Comparison of ENCODE assay signal across 16 mouse cellular contexts in the genomic region with DNA sequence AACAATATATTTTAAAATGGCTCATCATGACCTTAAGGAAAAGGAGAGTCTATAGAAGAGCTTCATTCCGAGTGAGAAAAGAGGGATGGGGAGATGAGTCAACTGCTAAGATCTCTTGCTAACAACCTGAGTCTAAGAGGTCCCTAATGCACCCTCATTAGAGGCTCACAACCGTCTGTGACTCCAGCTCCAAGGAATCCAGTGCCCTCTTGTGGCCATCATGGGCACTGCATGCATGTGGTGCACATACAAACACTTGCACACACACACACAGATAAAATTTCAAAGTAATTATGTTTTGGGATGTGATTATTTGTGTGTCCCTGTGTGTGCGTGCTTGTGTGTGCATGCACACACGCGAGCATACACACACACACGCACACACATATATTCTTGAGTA. TPM values are rescaled to one million over a fixed set of nuclear protein-coding genes. Genes with fewer than 3 reads are reported as not detected.
DNase-seq lines count a peak whose midpoint lies in the region; ATAC-seq and TF ChIP-seq lines count a peak whose summit lies in the region.
"Had no signal": no experiment of that assay in that cellular context is flagged by ENCODE, and none has a peak within 500 bp of the region (broad histone marks: within the 10 kb centered on the region; RNA-seq: fewer than 3 reads in every experiment).

No protein-coding gene starts in this region.

- H3K36me3 ChIP-seq in forebrain, postnatal 0 days (ENCODE audit: insufficient read depth), result no peaks in the 10 kb centered on the region
- no peaks in the 10 kb centered on the region for H3K36me3 ChIP-seq in forebrain, embryonic 15.5 days
- no peaks in the 10 kb centered on the region for H3K36me3 ChIP-seq in lung, postnatal 0 days (ENCODE audit: insufficient read depth, low read length)
- no peaks in the 10 kb centered on the region for H3K36me3 ChIP-seq in ES-Bruce4 (ENCODE audit: control insufficient read depth, insufficient read depth, low read length, poor library complexity, severe bottlenecking)
- H3K36me3 ChIP-seq: heart, embryonic 12.5 days; hindbrain, embryonic 13.5 days had no signal

- H3K4me3 ChIP-seq in forebrain, postnatal 0 days (ENCODE audit: low read depth, low read length), result no peak overlapping the region
- H3K4me3 ChIP-seq in forebrain, embryonic 15.5 days, result no peak overlapping the region
- H3K4me3 ChIP-seq in lung, postnatal 0 days (ENCODE audit: low read depth, low read length), result no peak overlapping the region
- no peak overlapping the region for H3K4me3 ChIP-seq in lung, adult 2 months (replicated peaks; ENCODE audit: extremely low read depth, low read depth, low read length)
- no peak overlapping the region for H3K4me3 ChIP-seq in ES-Bruce4 (ENCODE audit: low read depth, low read length)
- H3K4me3 ChIP-seq in cortical plate, adult 2 months (ENCODE audit: insufficient read depth, low read length), result no peak overlapping the region
- H3K4me3 ChIP-seq: heart, embryonic 12.5 days; hindbrain, embryonic 13.5 days had no signal

- no peaks in the 10 kb centered on the region for H3K27me3 ChIP-seq in forebrain, postnatal 0 days (ENCODE audit: insufficient read depth, low read length)
- no peaks in the 10 kb centered on the region for H3K27me3 ChIP-seq in forebrain, embryonic 15.5 days
- no peaks in the 10 kb centered on the region for H3K27me3 ChIP-seq in lung, postnatal 0 days (replicated peaks; ENCODE audit: insufficient read depth, low read length)
- no peaks in the 10 kb centered on the region for H3K27me3 ChIP-seq in ES-Bruce4 (ENCODE audit: control insufficient read depth, insufficient read depth, low read length, poor library complexity, severe bottlenecking)
- H3K27me3 ChIP-seq: heart, embryonic 12.5 days; hindbrain, embryonic 13.5 days had no signal

- no peak for DNase-seq in forebrain, postnatal 0 days
- no peak for DNase-seq in lung, postnatal 0 days (ENCODE audit: low spot score)
- no peak for DNase-seq in lung, adult 2 months
- no peak for DNase-seq in cerebellum, adult 8-10 months
- DNase-seq: adrenal gland, adult 8-10 months; cerebellum, adult 18-20 months; left cerebral cortex, postnatal 4 days; lung, postnatal 10 days; right cerebral cortex, postnatal 4 days; thymus, postnatal 36 days had no signal

- H3K4me1 ChIP-seq in forebrain, postnatal 0 days (ENCODE audit: insufficient read depth), result no peaks in the 10 kb centered on the region
- no peaks in the 10 kb centered on the region for H3K4me1 ChIP-seq in forebrain, embryonic 15.5 days
- H3K4me1 ChIP-seq in lung, postnatal 0 days (ENCODE audit: insufficient read depth, low read depth, low read length), result no peaks in the 10 kb centered on the region
- H3K4me1 ChIP-seq in lung, adult 2 months (ENCODE audit: control insufficient read depth, insufficient read depth, low read length), result no peaks in the 10 kb centered on the region
- no peaks in the 10 kb centered on the region for H3K4me1 ChIP-seq in ES-Bruce4 (ENCODE audit: control insufficient read depth, insufficient read depth, low read length)
- H3K4me1 ChIP-seq in cortical plate, adult 2 months (ENCODE audit: control insufficient read depth, insufficient read depth, low read length), result no peaks in the 10 kb centered on the region
- H3K4me1 ChIP-seq: heart, embryonic 12.5 days; hindbrain, embryonic 13.5 days had no signal

- no peak for ATAC-seq in forebrain, postnatal 0 days
- ATAC-seq in forebrain, embryonic 15.5 days (replicated peaks), result no peak
- ATAC-seq in lung, postnatal 0 days, result no peak
- ATAC-seq in inflammation-experienced regulatory T-cells, adult 6 months, result no peak

- no peak overlapping the region for H3K27ac ChIP-seq in forebrain, postnatal 0 days (ENCODE audit: low read depth, low read length)
- H3K27ac ChIP-seq in forebrain, embryonic 15.5 days (replicated peaks), result no peak overlapping the region
- no peak overlapping the region for H3K27ac ChIP-seq in lung, postnatal 0 days (ENCODE audit: low read length)
- no peak overlapping the region for H3K27ac ChIP-seq in ES-Bruce4 (ENCODE audit: insufficient read depth, low read length)
- no peak overlapping the region for H3K27ac ChIP-seq in cortical plate, adult 2 months (ENCODE audit: insufficient read depth, low read length)
- H3K27ac ChIP-seq: hindbrain, embryonic 13.5 days had no signal

- peak; percentile 43 for TF ChIP-seq CTCF in forebrain, postnatal 0 days (IDR thresholded peaks at IDR 0.05; ENCODE audit: low read depth)
- peak; percentile 40 for TF ChIP-seq CTCF in lung, postnatal 0 days (IDR thresholded peaks at IDR 0.05)
- TF ChIP-seq CTCF in lung, adult 2 months (IDR thresholded peaks at IDR 0.05; ENCODE audit: insufficient read depth, low read length), result no peak
- peak; percentile 57 for TF ChIP-seq CTCF in ES-Bruce4 (IDR thresholded peaks at IDR 0.05; ENCODE audit: low read depth, low read length)
- TF ChIP-seq CTCF in cortical plate, adult 2 months (IDR thresholded peaks at IDR 0.05; ENCODE audit: extremely low read depth, insufficient read depth, low read length), result 0 out of 2 replicates have a peak, but pooled peaks have one; percentile 5

- no peak for TF ChIP-seq EP300 in lung, postnatal 0 days (IDR thresholded peaks at IDR 0.05)
- TF ChIP-seq EP300 in ES-Bruce4 (IDR thresholded peaks at IDR 0.05; ENCODE audit: insufficient read depth, low read depth, low read length), result no peak

- no peaks in the 10 kb centered on the region for H3K9me3 ChIP-seq in forebrain, postnatal 0 days (ENCODE audit: low read length)
- H3K9me3 ChIP-seq in forebrain, embryonic 15.5 days, result no peaks in the 10 kb centered on the region
- H3K9me3 ChIP-seq in lung, postnatal 0 days (ENCODE audit: low read length), result no peaks in the 10 kb centered on the region
- no peaks in the 10 kb centered on the region for H3K9me3 ChIP-seq in ES-Bruce4 (replicated peaks; ENCODE audit: control insufficient read depth, insufficient read depth, low read length, poor library complexity, severe bottlenecking)
- H3K9me3 ChIP-seq: hindbrain, embryonic 13.5 days had no signal

- TF ChIP-seq POLR2A in lung, adult 2 months (IDR thresholded peaks at IDR 0.05; ENCODE audit: borderline replicate concordance, extremely low read depth, low read depth, low read length), result no peak
- no peak for TF ChIP-seq POLR2A in ES-Bruce4 (IDR thresholded peaks at IDR 0.05; ENCODE audit: insufficient read depth, low read length)
- TF ChIP-seq POLR2A in cortical plate, adult 2 months (IDR thresholded peaks at IDR 0.05; ENCODE audit: extremely low read depth, insufficient read depth, low read length), result no peak

- H3K9ac ChIP-seq in forebrain, postnatal 0 days, result no peak overlapping the region
- H3K9ac ChIP-seq in forebrain, embryonic 15.5 days (replicated peaks), result no peak overlapping the region
- H3K9ac ChIP-seq in lung, postnatal 0 days (replicated peaks; ENCODE audit: low read depth), result no peak overlapping the region
- H3K9ac ChIP-seq in ES-Bruce4 (ENCODE audit: low read depth, poor library complexity, severe bottlenecking), result no peak overlapping the region
- H3K9ac ChIP-seq: heart, embryonic 12.5 days; hindbrain, embryonic 13.5 days had no signal

- H3K4me2 ChIP-seq in forebrain, postnatal 0 days (ENCODE audit: low read depth), result no peak overlapping the region
- no peak overlapping the region for H3K4me2 ChIP-seq in forebrain, embryonic 15.5 days (replicated peaks)
- no peak overlapping the region for H3K4me2 ChIP-seq in lung, postnatal 0 days (replicated peaks; ENCODE audit: low read depth, low read length)
- H3K4me2 ChIP-seq: heart, embryonic 12.5 days; hindbrain, embryonic 13.5 days had no signal

- 87% methylated on average over 6 of the region's 6 CpGs for WGBS in forebrain, postnatal 0 days
- WGBS in forebrain, embryonic 15.5 days, result 82% methylated on average over 6 of the region's 6 CpGs
- WGBS in lung, postnatal 0 days, result 82% methylated on average over 6 of the region's 6 CpGs
- WGBS in lung, adult 2 months, result 79% methylated on average over 6 of the region's 6 CpGs

RNA-seq across cellular contexts. Expression of a gene that starts 12.2 kb away (rescaled TPM):
- total RNA-seq in forebrain, postnatal 0 days (2014; rRNA removed), result 91.2 and 101 TPM in 2 replicates
- polyA plus RNA-seq in forebrain, postnatal 0 days (2015; fragmentation: Nextera tagmentation; extraction: Ambion mirVana), result 26.7 and 28.3 TPM in 2 replicates
- polyA plus RNA-seq in forebrain, embryonic 15.5 days (2015; fragmentation: Nextera tagmentation; extraction: Ambion mirVana), result 5.4 and 16.7 TPM in 2 replicates
- polyA plus RNA-seq in lung, postnatal 0 days (2015; fragmentation: Nextera tagmentation; extraction: Ambion mirVana), result 3.0 and 4.3 TPM in 2 replicates
- 5.2 and 8.1 TPM in 2 replicates for polyA plus RNA-seq in lung, adult 2 months (2012; rRNA removed)
- 17.2 and 17.3 TPM in 2 replicates for polyA plus RNA-seq in ES-Bruce4 (2011; ENCODE audit: insufficient read depth, insufficient read length, low read depth, missing spikeins)
- polyA plus RNA-seq in cortical plate, adult 2 months (2012; rRNA removed), result 49.2 and 52.2 TPM in 2 replicates
- polyA plus RNA-seq in inflammation-experienced regulatory T-cells, adult 6 months (2017; shearing (Covaris generic)), result under 1 TPM; 0.25 to 0.84 (median 0.81) TPM

RNA-seq across cellular contexts. Expression of a gene that starts 22.1 kb away (rescaled TPM):
- total RNA-seq in forebrain, postnatal 0 days (2014; rRNA removed), result 44.0 and 45.1 TPM in 2 replicates
- polyA plus RNA-seq in forebrain, postnatal 0 days (2015; fragmentation: Nextera tagmentation; extraction: Ambion mirVana), result 49.0 and 53.6 TPM in 2 replicates
- 41.3 and 44.9 TPM in 2 replicates for polyA plus RNA-seq in forebrain, embryonic 15.5 days (2015; fragmentation: Nextera tagmentation; extraction: Ambion mirVana)
- 12.1 and 12.9 TPM in 2 replicates for polyA plus RNA-seq in lung, postnatal 0 days (2015; fragmentation: Nextera tagmentation; extraction: Ambion mirVana)
- polyA plus RNA-seq in lung, adult 2 months (2012; rRNA removed), result 11.9 and 15.6 TPM in 2 replicates
- 8.5 and 8.8 TPM in 2 replicates for polyA plus RNA-seq in ES-Bruce4 (2011; ENCODE audit: insufficient read depth, insufficient read length, low read depth, missing spikeins)
- polyA plus RNA-seq in cortical plate, adult 2 months (2012; rRNA removed), result 26.4 and 27.0 TPM in 2 replicates
- polyA plus RNA-seq in inflammation-experienced regulatory T-cells, adult 6 months (2017; shearing (Covaris generic)), result 1 to 10 TPM in 1 of 3 experiments, under 1 TPM in 2; 0.34 to 1.7 (median 0.44) TPM

RNA-seq across cellular contexts. Expression of a gene that starts 35.5 kb away (rescaled TPM):
- 0.62 and 0.71 TPM in 2 replicates for total RNA-seq in forebrain, postnatal 0 days (2014; rRNA removed)
- 1.3 and 2.1 TPM in 2 replicates for polyA plus RNA-seq in forebrain, postnatal 0 days (2015; fragmentation: Nextera tagmentation; extraction: Ambion mirVana)
- polyA plus RNA-seq in forebrain, embryonic 15.5 days (2015; fragmentation: Nextera tagmentation; extraction: Ambion mirVana), result 0.24 and 0.31 TPM in 2 replicates
- 0.10 and 0.18 TPM in 2 replicates for polyA plus RNA-seq in lung, postnatal 0 days (2015; fragmentation: Nextera tagmentation; extraction: Ambion mirVana)
- polyA plus RNA-seq in lung, adult 2 months (2012; rRNA removed), result not detected in 2 replicates
- polyA plus RNA-seq in ES-Bruce4 (2011; ENCODE audit: insufficient read depth, insufficient read length, low read depth, missing spikeins), result 0.70 and 3.2 TPM in 2 replicates
- 0.92 and 1.0 TPM in 2 replicates for polyA plus RNA-seq in cortical plate, adult 2 months (2012; rRNA removed)
- not detected for polyA plus RNA-seq in inflammation-experienced regulatory T-cells, adult 6 months (2017; shearing (Covaris generic))
- polyA plus RNA-seq: heart, embryonic 12.5 days had no signal

RNA-seq across cellular contexts. Expression of a gene that starts 46.6 kb away (rescaled TPM):
- 7.8 and 9.5 TPM in 2 replicates for total RNA-seq in forebrain, postnatal 0 days (2014; rRNA removed)
- 10.9 and 11.1 TPM in 2 replicates for polyA plus RNA-seq in forebrain, postnatal 0 days (2015; fragmentation: Nextera tagmentation; extraction: Ambion mirVana)
- polyA plus RNA-seq in forebrain, embryonic 15.5 days (2015; fragmentation: Nextera tagmentation; extraction: Ambion mirVana), result 15.4 and 16.7 TPM in 2 replicates
- polyA plus RNA-seq in lung, postnatal 0 days (2015; fragmentation: Nextera tagmentation; extraction: Ambion mirVana), result 0.10 and 0.24 TPM in 2 replicates
- polyA plus RNA-seq in lung, adult 2 months (2012; rRNA removed), result 0.12 and 0.20 TPM in 2 replicates
- polyA plus RNA-seq in ES-Bruce4 (2011; ENCODE audit: insufficient read depth, insufficient read length, low read depth, missing spikeins), result 9.5 and 10.5 TPM in 2 replicates
- polyA plus RNA-seq in cortical plate, adult 2 months (2012; rRNA removed), result 2.2 TPM in 2 replicates
- not detected for polyA plus RNA-seq in inflammation-experienced regulatory T-cells, adult 6 months (2017; shearing (Covaris generic))

RNA-seq across cellular contexts. Expression of a gene that starts 56.4 kb away (rescaled TPM):
- 60.6 and 64.0 TPM in 2 replicates for total RNA-seq in forebrain, postnatal 0 days (2014; rRNA removed)
- polyA plus RNA-seq in forebrain, postnatal 0 days (2015; fragmentation: Nextera tagmentation; extraction: Ambion mirVana), result 116 and 140 TPM in 2 replicates
- polyA plus RNA-seq in forebrain, embryonic 15.5 days (2015; fragmentation: Nextera tagmentation; extraction: Ambion mirVana), result 149 and 158 TPM in 2 replicates
- polyA plus RNA-seq in lung, postnatal 0 days (2015; fragmentation: Nextera tagmentation; extraction: Ambion mirVana), result 51.8 and 54.8 TPM in 2 replicates
- polyA plus RNA-seq in lung, adult 2 months (2012; rRNA removed), result 38.8 and 44.4 TPM in 2 replicates
- 70.5 and 76.4 TPM in 2 replicates for polyA plus RNA-seq in ES-Bruce4 (2011; ENCODE audit: insufficient read depth, insufficient read length, low read depth, missing spikeins)
- polyA plus RNA-seq in cortical plate, adult 2 months (2012; rRNA removed), result 56.9 and 58.6 TPM in 2 replicates
- 10 to 100 TPM; 27.6 to 39.1 (median 36.4) TPM for polyA plus RNA-seq in inflammation-experienced regulatory T-cells, adult 6 months (2017; shearing (Covaris generic))
